Mouse (Mus musculus): ENCODE data around the gene Rnf150.

The Rnf150 gene

DNA sequence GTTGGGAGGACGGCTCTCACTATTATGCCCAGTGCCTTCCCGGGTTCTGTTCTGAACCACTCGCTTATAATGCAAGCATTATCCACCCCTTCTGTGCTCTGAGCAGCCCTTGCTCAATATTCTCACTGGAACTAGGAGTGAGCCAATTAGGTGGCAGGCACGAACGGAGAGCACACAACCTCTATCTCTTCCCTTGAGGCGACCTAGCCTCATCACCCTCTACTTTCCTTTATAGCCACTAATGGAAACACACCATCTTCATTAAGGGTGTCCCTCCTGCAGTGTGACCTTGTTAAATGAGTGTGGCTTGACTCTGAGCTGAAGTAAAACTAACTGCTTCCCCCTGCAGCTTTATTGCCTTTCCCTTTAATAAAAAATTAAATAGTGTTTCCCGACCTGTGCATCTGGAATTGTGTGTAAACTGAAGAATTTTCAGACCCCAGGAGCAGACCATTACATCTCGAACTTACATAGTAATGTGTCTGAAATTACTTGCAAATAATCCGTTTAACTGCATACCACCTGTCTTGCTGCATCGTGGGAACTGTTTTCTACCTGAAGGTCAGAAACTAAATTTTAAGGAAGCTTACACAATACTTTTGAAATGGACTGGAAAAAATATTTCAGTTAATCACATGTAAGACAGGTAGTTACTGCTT lies 26.0 kb downstream of the Rnf150 start:
- DNase-seq (ENCODE audit: low spot score in 2 of 2), result no peak

DNA sequence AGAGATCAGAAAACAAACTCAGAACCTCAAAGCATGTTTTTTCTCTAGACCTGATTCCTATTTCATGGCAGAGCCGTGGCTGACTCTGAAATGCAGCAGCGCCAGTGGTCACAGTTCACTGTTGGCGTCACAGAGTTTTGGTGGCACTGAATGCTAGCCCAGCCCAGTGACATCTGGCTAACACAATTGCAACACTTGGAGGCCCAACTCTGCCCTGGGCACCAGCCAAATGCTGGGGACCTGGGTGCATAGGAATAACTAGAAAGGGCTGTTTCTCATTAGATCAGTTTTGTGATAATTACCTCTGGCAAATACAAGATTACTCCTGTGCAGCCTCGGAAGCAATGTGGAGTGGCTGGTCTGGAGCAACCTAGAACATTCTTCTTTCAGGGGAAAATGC lies 31.9 kb downstream of the Rnf150 start:
- no peak for DNase-seq (ENCODE audit: low spot score in 2 of 2)

DNA sequence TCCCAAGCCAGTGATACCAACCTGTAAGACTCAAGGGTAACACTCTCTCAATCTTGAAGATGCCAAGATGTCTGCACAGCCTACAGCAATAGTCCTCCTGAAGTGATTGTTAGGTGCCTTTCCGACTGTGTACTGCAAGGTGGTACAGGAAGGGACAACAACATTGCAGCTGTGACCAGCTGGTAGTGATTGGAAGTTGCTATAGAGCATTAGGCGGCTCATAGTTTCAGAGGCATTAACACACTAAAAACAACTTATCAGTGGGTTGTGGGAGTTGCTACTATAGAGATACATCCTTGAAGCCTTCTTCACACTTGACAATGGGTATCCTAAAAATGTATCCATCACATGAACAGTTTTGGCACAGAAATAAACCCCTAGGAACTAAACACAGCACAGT lies 33.6 kb downstream of the Rnf150 start:
- DNase-seq (ENCODE audit: low spot score in 2 of 2), result no peak

DNA sequence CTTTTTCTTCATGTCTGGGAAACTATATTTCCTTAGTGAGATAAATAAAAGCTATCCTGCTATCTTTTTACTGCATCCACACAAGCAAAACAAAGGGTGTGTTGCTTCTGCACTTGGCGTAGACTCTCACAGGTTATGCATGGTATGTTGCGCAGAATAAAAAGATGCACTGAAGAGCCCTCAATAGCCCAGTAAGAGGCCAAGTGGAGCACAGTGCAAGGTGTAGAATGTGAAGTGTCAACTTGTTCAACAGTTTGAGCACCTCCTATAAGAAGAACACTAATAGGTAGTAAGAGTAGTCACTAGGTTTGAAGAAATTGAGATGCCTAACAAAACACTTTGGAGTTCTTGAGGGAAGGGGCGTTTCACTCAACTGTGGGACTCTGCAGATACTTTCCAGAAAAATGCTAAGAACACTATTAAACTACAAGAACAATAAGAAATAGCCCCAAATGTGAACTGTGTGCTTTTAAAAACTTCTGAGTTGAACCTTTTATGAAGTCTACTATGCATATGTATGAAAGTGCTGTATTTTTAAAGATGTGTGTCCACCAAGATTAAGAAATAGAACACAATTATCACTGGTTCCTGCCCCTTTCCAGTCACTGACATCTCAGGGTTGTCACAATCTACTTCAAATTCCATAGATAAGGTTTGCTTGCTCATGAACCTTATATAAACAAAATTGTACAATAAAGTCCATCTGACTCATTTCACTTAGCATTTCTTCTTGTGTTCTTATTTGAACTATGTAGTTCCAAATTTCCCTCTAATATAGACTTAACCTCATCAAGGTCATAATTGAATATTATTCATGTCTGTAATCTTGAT lies 34.7 kb downstream of the Rnf150 start:
- no peak for DNase-seq (ENCODE audit: low spot score in 2 of 2)

DNA sequence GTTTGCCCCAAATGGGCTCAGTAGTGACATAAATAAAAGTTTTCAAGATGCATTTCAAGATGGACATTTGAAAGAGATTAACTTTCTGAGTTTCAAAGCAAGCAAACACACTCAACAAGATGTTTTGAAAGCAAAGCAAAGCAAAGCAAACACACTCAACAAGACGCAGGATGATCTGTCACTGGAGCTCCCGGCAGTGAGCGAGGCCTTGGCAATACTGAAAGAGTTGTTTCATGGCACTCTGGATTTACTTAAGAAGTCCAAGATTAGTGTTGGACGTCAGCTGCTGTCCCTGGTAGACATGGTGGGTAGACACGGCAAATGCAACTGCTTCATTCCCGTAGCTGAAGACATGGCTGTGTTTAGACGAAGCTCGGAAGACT lies 35.3 kb downstream of the Rnf150 start:
- no peak for DNase-seq (ENCODE audit: low spot score in 2 of 2)

DNA sequence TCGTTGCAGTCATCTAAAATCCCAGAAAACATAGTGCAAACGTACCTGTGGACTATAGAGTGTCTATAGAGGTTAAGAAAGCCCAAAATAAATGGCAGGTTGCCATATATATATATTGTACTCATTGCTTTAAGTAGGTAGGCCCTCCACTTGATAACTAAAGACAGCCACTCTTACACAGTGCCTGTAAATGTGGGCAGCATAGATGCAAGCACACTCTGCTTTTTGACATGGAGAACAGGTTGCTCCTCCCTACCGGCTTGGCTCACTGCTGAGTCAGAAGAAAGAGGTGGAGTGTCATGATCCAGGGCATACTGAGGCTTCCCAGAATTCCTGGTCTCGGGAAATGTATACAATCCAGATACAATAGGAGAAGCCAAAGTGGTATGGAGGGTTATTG lies 37.8 kb downstream of the Rnf150 start:
- DNase-seq (ENCODE audit: low spot score in 2 of 2), result no peak

DNA sequence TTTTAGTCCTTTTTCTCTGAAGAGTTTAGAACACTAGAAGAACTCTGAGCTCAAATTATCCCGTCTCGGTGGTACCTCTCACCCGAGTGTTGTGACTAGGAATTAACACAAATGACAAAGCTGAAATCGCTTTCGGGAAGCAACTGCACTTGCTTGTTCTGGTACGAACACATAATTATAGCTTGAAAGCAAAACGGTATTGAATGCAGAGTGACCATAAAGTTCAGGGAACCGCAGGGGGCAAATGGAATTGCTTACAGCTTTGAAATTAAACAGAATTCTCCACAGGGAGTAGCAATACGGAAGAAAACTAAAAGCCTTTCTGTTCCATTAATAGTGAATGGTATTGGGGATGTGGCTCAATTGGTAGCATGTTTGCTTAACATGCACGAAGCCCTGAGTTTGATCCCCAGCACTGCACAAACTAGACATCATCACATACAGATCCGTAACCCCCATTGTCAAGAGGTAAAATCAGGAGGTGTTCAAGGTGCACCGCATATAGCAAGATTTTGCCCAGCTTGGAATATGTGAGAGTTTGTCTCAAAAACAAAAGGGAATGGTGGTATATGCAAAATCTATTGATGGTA lies 38.5 kb downstream of the Rnf150 start:
- no peak for DNase-seq (ENCODE audit: low spot score in 2 of 2)

DNA sequence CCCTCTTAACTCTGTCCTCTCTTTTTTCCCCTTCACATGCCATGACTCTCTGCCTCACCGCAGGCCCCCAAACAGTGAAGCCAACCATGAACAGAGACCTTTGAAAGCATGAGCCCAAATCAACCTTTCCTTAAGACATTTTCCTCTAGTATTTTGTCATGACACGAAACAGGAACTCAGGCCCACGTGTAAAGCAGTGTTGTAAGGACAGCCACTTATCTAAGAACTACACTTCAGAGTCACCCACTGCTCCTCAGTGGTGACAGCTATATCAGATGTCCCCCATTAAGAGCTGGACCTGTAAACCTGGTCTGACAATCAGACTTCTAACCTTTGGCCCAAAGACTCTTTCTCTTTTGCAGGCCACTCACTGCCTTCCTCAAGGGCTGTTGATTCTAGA lies 40.3 kb downstream of the Rnf150 start:
- no peak for DNase-seq (ENCODE audit: low spot score in 2 of 2)

DNA sequence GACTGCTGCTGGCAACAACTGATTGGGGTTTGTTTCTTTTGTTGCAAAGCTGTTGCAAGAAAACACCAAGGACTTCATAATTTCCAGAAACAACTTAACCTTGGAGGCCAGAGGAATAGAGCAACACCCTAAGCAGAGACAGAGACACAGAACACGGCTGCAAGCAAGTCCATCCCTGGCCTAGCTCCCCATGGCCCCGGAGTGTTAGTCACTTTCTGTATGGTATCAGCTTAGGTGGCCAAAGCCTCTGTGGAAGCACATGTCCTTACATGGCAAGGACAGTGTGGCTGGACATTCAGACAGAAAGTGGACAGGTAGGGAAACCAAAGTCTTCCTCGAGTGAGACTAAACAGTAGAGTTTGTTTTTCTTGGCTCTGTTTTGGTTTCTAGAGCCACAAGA lies 44.1 kb downstream of the Rnf150 start:
- DNase-seq (ENCODE audit: low spot score in 2 of 2), result no peak

DNA sequence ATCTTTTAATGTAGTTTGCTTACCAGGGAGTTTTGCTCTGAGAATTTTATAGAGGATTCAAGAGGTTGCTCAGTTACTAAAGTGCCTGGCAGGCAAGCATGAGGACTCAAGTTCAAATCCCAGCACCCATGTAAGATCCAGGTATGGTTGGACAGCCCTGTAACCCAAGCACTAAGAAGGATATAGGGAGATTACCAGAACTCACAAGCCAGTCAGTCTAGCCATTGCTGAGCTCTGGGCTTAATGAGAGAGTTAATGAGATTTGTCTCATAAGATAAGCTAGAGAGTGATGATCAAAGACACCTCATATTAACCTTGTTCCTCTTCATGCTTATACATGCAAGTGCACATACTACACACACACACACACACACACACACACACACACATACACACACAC lies 48.3 kb downstream of the Rnf150 start:
- no peak for DNase-seq (ENCODE audit: low spot score in 2 of 2)

DNA sequence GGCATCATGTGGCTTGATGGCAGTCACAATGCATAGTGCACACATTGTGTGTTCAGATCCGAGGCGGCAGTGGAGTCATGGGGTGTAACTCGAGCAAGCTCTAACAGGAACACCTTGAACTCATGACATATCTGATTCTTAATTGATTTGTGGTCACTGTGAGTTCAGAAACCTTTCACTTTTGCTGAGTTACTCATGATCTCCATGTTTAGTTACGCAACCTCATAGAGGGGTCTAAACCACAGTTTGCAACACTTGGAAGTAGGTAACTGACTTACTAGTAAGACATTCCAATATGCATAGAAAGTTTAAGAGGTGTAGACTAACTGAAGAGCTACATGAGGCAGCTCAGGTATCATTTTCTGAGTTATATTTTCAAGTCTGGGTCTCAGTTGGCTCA lies 49.1 kb downstream of the Rnf150 start:
- DNase-seq (ENCODE audit: low spot score in 2 of 2), result no peak

DNA sequence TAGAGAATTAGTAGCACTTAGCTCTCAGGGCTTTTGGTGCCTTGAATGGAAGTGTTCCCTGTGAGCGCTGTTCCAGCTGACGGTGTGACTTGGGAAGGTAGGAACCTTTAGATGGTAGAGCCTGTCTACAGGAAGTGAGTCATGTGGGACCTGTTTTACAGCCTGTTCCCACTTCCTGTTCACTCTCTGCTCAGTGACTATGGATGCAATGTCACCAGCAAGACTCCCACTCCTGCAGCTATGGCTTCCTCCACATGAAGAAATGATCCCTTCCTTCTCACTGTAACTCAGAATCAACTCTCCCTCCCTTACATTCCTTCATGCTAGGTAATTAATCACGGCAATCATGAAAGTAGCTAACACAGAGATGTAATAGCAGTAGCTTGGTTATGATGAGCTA lies 51.4 kb downstream of the Rnf150 start:
- DNase-seq (ENCODE audit: low spot score in 2 of 2), result no peak

DNA sequence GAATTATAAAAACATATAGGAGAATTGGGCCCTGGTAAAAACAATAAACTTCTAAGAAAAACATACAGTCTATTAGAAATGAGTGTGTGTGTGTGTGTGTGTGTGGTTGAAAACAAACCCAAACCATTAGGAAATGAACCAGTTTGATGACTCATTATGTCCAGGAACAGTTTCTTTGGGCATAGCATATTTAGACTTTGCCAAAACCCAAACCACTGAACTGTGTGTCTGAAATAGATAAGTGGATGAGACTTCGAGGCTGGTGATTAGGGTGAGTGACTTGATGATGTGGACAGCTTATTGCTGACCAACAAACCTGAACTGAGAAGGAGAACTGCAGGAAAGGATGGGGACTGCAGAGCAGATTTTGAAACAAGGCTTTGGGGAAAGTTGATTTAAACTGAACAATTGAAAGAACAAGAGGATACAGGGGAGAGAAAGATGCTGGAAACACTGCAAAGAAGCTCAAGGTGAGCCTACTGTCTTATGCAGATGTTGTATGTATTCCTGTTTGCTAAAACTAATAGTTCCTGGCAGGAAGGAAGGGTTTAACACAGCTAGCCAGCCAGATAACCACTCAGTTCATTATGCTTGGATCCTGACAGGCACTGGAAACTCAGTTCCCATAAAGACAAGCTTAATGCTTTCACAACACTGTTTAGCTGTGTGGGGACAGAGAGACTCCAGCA lies 53.8 kb downstream of the Rnf150 start:
- no peak for DNase-seq (ENCODE audit: low spot score in 2 of 2)

DNA sequence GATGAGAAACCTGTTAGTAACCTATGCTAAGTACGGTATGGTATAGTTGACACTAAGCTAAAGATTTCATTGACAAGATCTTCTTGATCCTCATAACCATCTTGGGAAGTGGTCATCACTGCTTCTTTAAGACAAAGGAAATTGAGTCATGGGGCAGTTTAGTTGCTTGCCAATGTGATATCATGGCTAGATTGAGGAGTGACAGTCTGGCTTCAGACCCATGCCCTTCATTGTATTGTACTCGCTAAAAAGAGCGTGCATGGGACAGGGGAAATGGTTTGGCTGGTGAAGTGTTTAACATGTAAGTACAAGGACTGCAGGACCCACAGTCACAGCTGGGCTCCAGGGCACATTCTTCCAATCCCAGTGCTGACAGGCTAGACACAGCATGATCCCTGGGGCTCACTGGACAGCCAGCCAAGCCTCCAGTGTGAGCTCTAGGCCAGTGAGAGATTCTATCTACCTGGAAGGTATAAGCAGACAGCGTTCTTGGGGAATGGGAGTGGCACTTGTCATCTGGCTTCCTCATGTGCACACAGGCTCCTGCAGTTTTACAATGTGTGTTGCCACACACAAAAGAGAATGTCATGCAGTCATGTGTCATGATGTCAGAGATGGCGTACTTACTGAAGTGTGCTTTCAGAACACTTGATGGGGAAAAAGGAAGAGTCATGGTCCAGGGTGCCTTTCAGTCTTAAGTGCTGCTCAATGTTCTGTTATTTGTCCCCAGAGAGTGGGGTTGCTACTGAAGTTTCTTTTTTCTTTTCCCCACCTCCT lies 54.6 kb downstream of the Rnf150 start:
- DNase-seq (ENCODE audit: low spot score in 2 of 2), result no peak

DNA sequence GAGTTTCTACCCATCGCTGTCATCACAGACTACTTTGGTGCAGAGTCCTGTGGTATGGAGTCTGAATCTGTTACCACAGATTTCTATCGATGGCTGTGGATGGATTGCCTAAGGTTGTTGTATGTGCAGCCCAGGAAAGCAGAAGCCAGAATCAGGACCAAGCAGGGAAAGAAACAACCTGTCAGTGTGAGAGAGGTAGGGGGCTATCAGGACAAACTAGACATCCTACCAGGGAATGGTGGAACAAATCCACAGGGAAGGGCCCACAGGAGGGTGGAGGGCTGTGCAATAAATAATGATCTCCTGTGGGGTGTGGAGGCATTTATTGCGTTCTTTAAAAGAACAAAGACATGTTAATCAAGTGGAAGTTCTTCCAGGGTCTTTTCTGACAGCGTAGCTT lies 56.5 kb downstream of the Rnf150 start:
- no peak for DNase-seq (ENCODE audit: low spot score in 2 of 2)

DNA sequence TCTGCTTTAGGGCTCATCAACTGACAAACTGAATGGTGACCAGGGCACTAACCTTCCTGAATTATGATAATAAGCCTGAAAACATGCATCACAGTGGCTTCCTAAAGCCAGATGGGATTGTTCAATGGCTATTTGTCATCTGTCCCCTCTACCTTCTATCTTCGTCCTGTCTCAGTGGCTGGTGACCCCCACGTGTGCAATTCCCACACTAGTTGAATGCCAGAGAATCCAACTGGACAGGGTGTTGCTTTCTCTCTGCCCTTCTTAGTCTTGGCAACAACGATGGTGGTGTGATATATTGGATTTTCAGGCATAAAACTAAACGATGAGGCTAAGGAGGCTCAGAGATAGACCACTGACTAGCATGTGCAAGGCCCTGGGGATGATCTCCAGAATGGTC lies 57.0 kb downstream of the Rnf150 start:
- no peak for DNase-seq (ENCODE audit: low spot score in 2 of 2)

DNA sequence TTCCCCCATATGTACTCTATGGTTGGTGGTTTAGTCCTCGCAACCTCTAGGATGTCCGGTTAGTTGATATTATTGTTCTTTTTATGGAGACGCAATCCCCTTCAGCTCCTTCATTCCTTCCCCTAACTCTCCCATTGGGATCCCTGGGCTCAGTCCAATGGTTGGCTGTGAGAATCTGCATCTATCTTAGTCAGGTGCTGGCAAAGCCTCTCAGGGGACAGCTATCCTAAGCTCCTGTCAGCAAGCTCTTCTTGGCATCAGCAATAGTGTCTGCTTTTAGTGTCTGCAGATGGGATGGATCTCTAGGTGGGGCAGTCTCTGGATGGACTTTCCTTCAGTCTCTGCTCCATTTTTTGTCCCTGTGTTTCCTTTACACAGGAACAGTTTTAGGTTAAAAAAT lies 62.1 kb downstream of the Rnf150 start:
- DNase-seq (ENCODE audit: low spot score in 2 of 2), result no peak

DNA sequence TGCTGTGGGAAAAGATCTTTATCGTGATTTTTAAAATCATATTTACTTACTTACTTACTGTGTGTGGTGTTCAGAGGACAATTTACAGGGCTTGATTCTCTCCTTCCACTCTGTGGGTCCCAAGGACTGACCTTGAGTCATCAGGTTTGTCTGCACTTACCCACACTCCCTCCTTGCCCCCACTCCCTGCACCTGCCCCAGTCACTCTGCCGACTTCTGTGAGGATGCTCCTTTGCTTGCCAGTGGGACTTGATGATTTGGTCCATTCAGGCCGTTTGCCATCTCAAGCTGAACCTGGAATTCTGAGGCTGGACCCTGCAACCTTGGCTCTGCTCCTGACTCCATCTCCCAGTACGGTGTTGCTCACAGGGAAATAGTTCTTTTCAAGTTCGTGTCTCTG lies 63.4 kb downstream of the Rnf150 start:
- no peak for DNase-seq (ENCODE audit: low spot score in 2 of 2)

DNA sequence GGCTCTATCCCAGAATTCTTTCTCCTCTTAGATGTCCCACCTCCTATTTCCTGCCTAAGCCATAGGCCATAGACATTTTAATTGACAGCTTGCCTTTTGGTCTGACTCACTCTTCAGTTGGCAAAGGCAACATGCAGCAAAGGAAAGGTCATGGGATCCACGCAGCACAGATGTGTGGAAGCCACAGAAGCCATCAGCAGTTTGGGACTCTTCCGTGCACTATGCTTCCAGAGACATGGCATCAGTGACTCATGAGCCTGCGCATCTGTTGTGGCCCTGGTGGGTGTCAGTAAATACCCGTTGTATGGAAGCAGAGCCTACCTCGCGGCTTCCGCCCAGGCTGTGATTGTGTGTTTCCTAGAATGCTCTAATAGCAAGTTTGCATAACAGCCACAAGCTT lies 68.4 kb downstream of the Rnf150 start:
- no peak for DNase-seq (ENCODE audit: low spot score in 2 of 2)

DNA sequence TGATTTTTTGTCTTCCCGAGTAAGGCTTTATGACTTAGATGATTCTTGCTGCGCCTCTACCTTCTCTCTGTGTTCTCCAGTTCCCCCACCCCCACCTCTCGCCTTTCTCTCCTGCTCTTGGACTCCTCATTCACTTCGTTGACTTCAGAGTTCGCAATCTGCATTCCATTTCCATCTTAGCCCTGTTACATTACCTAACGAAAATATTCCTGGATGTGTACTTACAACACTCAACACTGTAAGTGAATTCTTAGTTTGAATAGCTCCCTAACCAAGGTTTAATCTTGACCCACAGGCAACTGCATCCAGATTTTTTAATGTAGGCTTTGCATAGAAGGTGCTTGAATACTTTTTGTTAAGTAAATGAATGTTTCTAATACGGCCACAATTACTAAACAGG lies 73.0 kb downstream of the Rnf150 start:
- DNase-seq (ENCODE audit: low spot score in 2 of 2), result no peak

DNA sequence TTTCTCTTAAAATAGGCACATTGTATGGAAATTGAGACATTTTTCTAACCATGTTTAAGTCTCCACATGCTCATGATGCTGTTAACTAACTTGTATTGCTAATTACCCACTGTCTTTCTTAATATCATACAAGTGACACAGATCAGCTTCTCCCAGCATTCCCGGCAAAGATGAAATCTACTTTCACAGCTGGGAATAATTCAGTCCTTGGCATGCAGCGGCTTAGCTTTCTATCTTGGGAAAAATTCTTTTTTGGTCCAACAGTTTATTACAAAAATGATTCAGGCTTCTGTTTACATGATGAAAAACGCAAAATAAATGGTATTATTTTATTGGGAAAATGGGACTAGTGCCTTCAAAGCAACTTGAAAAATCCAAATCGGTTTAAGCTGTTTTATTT lies 73.7 kb downstream of the Rnf150 start:
- no peak for DNase-seq (ENCODE audit: low spot score in 2 of 2)

DNA sequence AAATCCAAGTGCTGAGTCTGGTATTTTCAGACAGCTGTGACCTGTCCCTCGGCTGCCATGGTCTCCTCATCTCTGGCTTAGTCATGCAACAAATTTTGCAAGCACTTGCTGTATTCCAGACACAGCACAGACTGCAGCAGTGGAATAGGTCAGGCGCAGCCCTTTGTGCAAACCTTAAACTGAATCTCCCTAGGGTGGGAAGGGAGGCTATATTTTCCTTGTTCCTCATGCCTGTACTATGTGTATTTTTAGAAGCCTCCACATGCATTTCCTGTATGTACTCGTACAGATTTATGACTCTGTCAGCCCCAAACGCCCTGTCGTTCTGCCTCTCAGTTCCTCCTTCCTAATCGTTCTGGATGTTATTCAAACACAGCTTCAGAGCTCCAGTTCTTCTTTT lies 76.8 kb downstream of the Rnf150 start:
- peak; percentile 20 to 27 for DNase-seq (ENCODE audit: low spot score in 2 of 2)

Data from spleen, postnatal 36 days (tissue).